Mouse (Mus musculus): ENCODE measurements at regions not wholly inside any gene's neighbourhood (a gene's known extent, or its start where the extent isn't known, plus 50 kb on each side); places are given as distances from the start of the nearest gene placed in this dataset.

DNA sequence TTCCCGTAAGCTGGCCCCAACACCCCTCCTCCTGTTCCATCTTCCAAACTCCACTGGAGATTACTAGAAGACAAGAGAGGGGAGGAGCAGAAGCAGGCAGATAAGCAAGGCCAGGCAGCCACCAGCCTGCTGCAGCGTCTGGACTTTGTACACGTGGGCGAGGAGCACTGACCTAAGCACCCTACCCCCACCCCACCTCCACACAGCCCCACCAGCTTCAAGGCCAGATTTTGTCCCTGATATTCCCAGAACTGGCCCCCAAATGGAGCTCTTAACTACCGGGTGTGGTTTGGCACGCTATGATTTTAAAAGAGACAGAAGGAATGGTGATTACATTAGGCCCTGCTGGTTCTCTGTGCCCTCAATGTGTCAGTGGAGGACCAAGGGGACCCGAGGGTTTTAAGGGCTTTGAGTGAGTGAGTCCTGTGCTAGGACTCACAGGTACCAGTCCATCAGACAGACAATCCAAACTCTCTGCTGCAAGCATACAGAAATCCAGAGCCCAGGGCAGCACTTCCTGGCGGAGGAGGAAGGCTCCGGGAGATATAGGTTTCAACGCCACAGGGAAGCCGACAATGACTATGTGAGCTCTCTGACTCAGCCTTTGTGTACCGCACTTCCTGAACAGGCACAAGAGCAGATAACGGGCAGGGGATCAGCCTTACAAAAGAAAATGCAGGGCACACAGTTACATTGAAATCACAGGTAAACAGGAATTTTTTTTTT lies 72.0 kb upstream of the Mgme1 start:
- peak; percentile 82 to 85 for DNase-seq (ENCODE audit: inconsistent age in 2 of 2, low spot score in 1 of 2)
